In the genomic region with DNA sequence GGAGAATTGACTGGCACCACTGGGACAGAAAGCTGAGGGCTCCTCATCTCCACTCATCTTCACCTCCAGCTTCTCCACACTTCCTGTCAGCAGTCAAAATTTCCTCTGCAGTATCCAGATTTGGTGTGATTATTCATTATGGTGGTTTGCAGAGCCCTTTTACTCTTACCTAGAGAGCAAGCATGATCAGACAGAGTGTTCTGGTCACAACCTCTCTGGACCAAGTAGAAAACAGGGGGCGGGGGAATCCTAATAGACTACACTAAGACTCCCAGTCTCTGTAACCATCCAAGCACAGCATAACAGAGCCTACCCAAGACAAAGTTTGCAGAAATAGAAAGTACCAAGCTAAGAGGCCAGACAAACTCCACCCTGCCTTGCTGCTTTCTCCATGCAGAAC, we compare ENCODE assay signal across 16 mouse cellular contexts.
"Had no signal": no experiment of that assay in that cellular context is flagged by ENCODE, and none has a peak within 500 bp of the region (broad histone marks: within the 10 kb centered on the region; RNA-seq: fewer than 3 reads in every experiment).

No protein-coding gene starts in this region.

- H3K9me3 ChIP-seq: neural tube, embryonic 13.5 days; neural tube, embryonic 15.5 days; stomach, embryonic 15.5 days had no signal

- H3K9ac ChIP-seq: neural tube, embryonic 13.5 days; neural tube, embryonic 15.5 days; stomach, embryonic 15.5 days had no signal

- H3K27ac ChIP-seq: neural tube, embryonic 13.5 days; neural tube, embryonic 15.5 days; stomach, embryonic 15.5 days; stomach, postnatal 0 days had no signal

- H3K4me3 ChIP-seq: neural tube, embryonic 13.5 days; neural tube, embryonic 15.5 days; stomach, embryonic 15.5 days had no signal

- DNase-seq: retina, postnatal 1 day; right cerebral cortex, adult 18-20 months; right cerebral cortex, postnatal 14 days; right cerebral cortex, postnatal 25 days; right cerebral cortex, postnatal 4 days; spleen, adult 18-20 months; thymus, adult 18-20 months; thymus, adult 2 months; thymus, postnatal 14 days; thymus, postnatal 25 days; thymus, postnatal 36 days; thymus, postnatal 4 days had no signal

- H3K27me3 ChIP-seq: neural tube, embryonic 13.5 days; neural tube, embryonic 15.5 days; stomach, embryonic 15.5 days had no signal

- H3K4me2 ChIP-seq: neural tube, embryonic 13.5 days; neural tube, embryonic 15.5 days; stomach, embryonic 15.5 days had no signal

- H3K36me3 ChIP-seq: neural tube, embryonic 13.5 days; neural tube, embryonic 15.5 days; stomach, embryonic 15.5 days had no signal
